Mouse (Mus musculus) limb, embryonic 15.5 days (tissue): ENCODE results near the gene Max. TPM values are rescaled to one million over a fixed set of nuclear protein-coding genes. Genes with fewer than 3 reads are reported as not detected.
A peak's percentile ranks its signal among the peaks of the same experiment; 100 is the strongest.

Experiments
- ATAC-seq: fragments of 200-750 bp; cut with Nextera tagmentation; 2 replicates; pipeline ENCODE4 v1.8.0; 2017; ENCODE audit warnings: low read depth, moderate TSS enrichment; ENCODE audit not compliant: insufficient number of reproducible peaks, low FRiP score, low TSS enrichment
- H3K27ac ChIP-seq: fragments of 300-500 bp; sonication (generic); 2 replicates; pipeline ENCODE4 v1.5.1; 2015; ENCODE audit warnings: moderate library complexity, mild to moderate bottlenecking, inconsistent platforms
- H3K27me3 ChIP-seq: fragments of 300-500 bp; sonication (generic); 2 replicates; pipeline ENCODE4 v1.6.1; 2015; ENCODE audit warnings: inconsistent platforms
- H3K36me3 ChIP-seq: fragments of 300-500 bp; sonication (generic); 2 replicates; pipeline ENCODE4 v1.6.1; 2015; ENCODE audit warnings: inconsistent platforms
- H3K4me1 ChIP-seq: fragments of 300-500 bp; sonication (generic); 2 replicates; pipeline ENCODE4 v1.6.1; 2015; ENCODE audit warnings: inconsistent platforms
- H3K4me2 ChIP-seq: fragments of 300-500 bp; sonication (generic); 2 replicates; pipeline ENCODE4 v1.6.1; 2015; ENCODE audit warnings: mild to moderate bottlenecking, inconsistent platforms
- H3K4me3 ChIP-seq: fragments of 300-500 bp; sonication (generic); 2 replicates; pipeline ENCODE4 v1.5.1; 2015; ENCODE audit warnings: mild to moderate bottlenecking, inconsistent platforms
- H3K9ac ChIP-seq: fragments of 300-500 bp; sonication (generic); 2 replicates; pipeline ENCODE4 v1.6.1; 2015; ENCODE audit warnings: inconsistent platforms
- H3K9me3 ChIP-seq: fragments of 300-500 bp; sonication (generic); 2 replicates; pipeline ENCODE4 v1.6.1; 2016; ENCODE audit warnings: inconsistent platforms
- WGBS: fragments of 180-500 bp; shearing (Covaris S2); methylation state at CpG from one replicate; pipeline ENCODE4 v1.1.7; 2015; 5-methylcytosine and 5-hydroxymethylcytosine counted together
- polyA plus RNA-seq: library from polyadenylated mRNA; unstranded; fragments of >200 nt; fragmentation: Nextera tagmentation; extraction: Ambion mirVana; gene quantifications from 2 replicates; pipeline ENCODE4 v1.2.1, GENCODE M21; 2015

Gene Max
- polyA plus RNA-seq, 1 experiment from 2014 or later = 20.1 TPM

- H3K27me3 ChIP-seq = no peaks in the 10 kb centered on the region
- no peak overlapping the region for H3K4me2 ChIP-seq
- H3K9ac ChIP-seq = no peak overlapping the region
- H3K9me3 ChIP-seq = no peaks in the 10 kb centered on the region
- H3K27ac ChIP-seq = no peak overlapping the region
- no peak overlapping the region for H3K4me3 ChIP-seq
- H3K36me3 ChIP-seq = peaks cover 75% of the 10 kb centered on the region
- no peak for ATAC-seq
- 85% methylated on average over 5 of the region's 5 CpGs for WGBS
- peaks cover 13% of the 10 kb centered on the region for H3K4me1 ChIP-seq
Observed at GRCm38 (mm10) chr12:76950330-76950729, 11.7 kb downstream of the Max start.

GRCm38 (mm10) chr12:76948781-76949180 is 13.2 kb downstream of the Max start:
- no peak for ATAC-seq
- Histone ChIP-seq H3K36me3 (peaks cover 88% of the 10 kb centered on the region), H3K27me3 (no peaks in the 10 kb centered on the region), H3K9ac (no peak overlapping the region), H3K4me3 (no peak overlapping the region), H3K9me3 (no peaks in the 10 kb centered on the region), H3K4me1 (no peaks in the 10 kb centered on the region), H3K4me2 (no peak overlapping the region), H3K27ac (no peak overlapping the region)
- WGBS = 82% methylated on average over 3 of the region's 3 CpGs

GRCm38 (mm10) chr12:76948185-76948584 is 13.8 kb downstream of the Max start:
- H3K4me3 ChIP-seq = no peak overlapping the region
- H3K4me2 ChIP-seq = no peak overlapping the region
- no peak for ATAC-seq
- 90% methylated on average over 2 of the region's 2 CpGs for WGBS
- H3K36me3 ChIP-seq = peaks cover 92% of the 10 kb centered on the region
- H3K4me1 ChIP-seq = no peaks in the 10 kb centered on the region
- no peaks in the 10 kb centered on the region for H3K9me3 ChIP-seq
- no peak overlapping the region for H3K27ac ChIP-seq
- H3K27me3 ChIP-seq = no peaks in the 10 kb centered on the region
- no peak overlapping the region for H3K9ac ChIP-seq

GRCm38 (mm10) chr12:76947487-76947886 is 14.5 kb downstream of the Max start:
- H3K4me1 ChIP-seq = 0 out of 2 replicates have a peak, but pooled peaks cover 2% of the 10 kb centered on the region
- peaks cover 88% of the 10 kb centered on the region for H3K36me3 ChIP-seq
- H3K27ac ChIP-seq = no peak overlapping the region
- H3K27me3 ChIP-seq = no peaks in the 10 kb centered on the region
- no peaks in the 10 kb centered on the region for H3K9me3 ChIP-seq
- no peak overlapping the region for H3K4me2 ChIP-seq
- no peak overlapping the region for H3K4me3 ChIP-seq
- H3K9ac ChIP-seq = no peak overlapping the region
- no peak for ATAC-seq
- 95% methylated on average over 3 of the region's 3 CpGs for WGBS

GRCm38 (mm10) chr12:76943466-76943865 is 18.5 kb downstream of the Max start:
- WGBS = 79% methylated on average over 6 of the region's 6 CpGs
- Histone ChIP-seq H3K4me3 (no peak overlapping the region), H3K4me1 (0 out of 2 replicates have a peak, but pooled peaks cover 2% of the 10 kb centered on the region), H3K9ac (no peak overlapping the region), H3K27me3 (no peaks in the 10 kb centered on the region), H3K9me3 (no peaks in the 10 kb centered on the region), H3K27ac (no peak overlapping the region), H3K4me2 (no peak overlapping the region), H3K36me3 (peaks cover 92% of the 10 kb centered on the region)
- ATAC-seq = no peak

- no peaks in the 10 kb centered on the region for H3K9me3 ChIP-seq
- H3K4me2 ChIP-seq = no peak overlapping the region
- no peak overlapping the region for H3K9ac ChIP-seq
- H3K27me3 ChIP-seq = no peaks in the 10 kb centered on the region
- 56% methylated on average over 3 of the region's 3 CpGs for WGBS
- H3K36me3 ChIP-seq = peaks cover 92% of the 10 kb centered on the region
- H3K4me3 ChIP-seq = no peak overlapping the region
- H3K27ac ChIP-seq = no peak overlapping the region
- 0 out of 2 replicates have a peak, but pooled peaks cover 2% of the 10 kb centered on the region for H3K4me1 ChIP-seq
- no peak for ATAC-seq
Observed at GRCm38 (mm10) chr12:76943046-76943445, 19.0 kb downstream of the Max start.

- no peak overlapping the region for H3K27ac ChIP-seq
- H3K4me2 ChIP-seq = no peak overlapping the region
- H3K9me3 ChIP-seq = no peaks in the 10 kb centered on the region
- 0 out of 2 replicates have a peak, but pooled peaks cover 2% of the 10 kb centered on the region for H3K4me1 ChIP-seq
- WGBS = 46% methylated on average over 2 of the region's 2 CpGs
- no peak overlapping the region for H3K9ac ChIP-seq
- no peaks in the 10 kb centered on the region for H3K27me3 ChIP-seq
- H3K36me3 ChIP-seq = peaks cover 90% of the 10 kb centered on the region
- ATAC-seq = no peak
- no peak overlapping the region for H3K4me3 ChIP-seq
Observed at GRCm38 (mm10) chr12:76942476-76942875, 19.5 kb downstream of the Max start.

GRCm38 (mm10) chr12:76941524-76941923 is 20.5 kb downstream of the Max start:
- Histone ChIP-seq H3K4me3 (no peak overlapping the region), H3K9me3 (no peaks in the 10 kb centered on the region), H3K9ac (no peak overlapping the region), H3K4me2 (no peak overlapping the region), H3K4me1 (0 out of 2 replicates have a peak, but pooled peaks cover 2% of the 10 kb centered on the region), H3K27me3 (no peaks in the 10 kb centered on the region), H3K36me3 (peaks cover 93% of the 10 kb centered on the region), H3K27ac (no peak overlapping the region)
- 74% methylated on average over 2 of the region's 2 CpGs for WGBS
- no peak for ATAC-seq

GRCm38 (mm10) chr12:76938013-76938412 is 24.0 kb downstream of the Max start:
- no peaks in the 10 kb centered on the region for H3K9me3 ChIP-seq
- 95% methylated on average over 6 of the region's 6 CpGs for WGBS

GRCm38 (mm10) chr12:76936211-76936610 is 25.8 kb downstream of the Max start:
- no peak for ATAC-seq
- Histone ChIP-seq H3K4me3 (no peak overlapping the region), H3K4me1 (peaks cover 8% of the 10 kb centered on the region; the same call in 1 of the 2 replicates), H3K36me3 (peaks cover 63% of the 10 kb centered on the region), H3K9me3 (no peaks in the 10 kb centered on the region), H3K27me3 (no peaks in the 10 kb centered on the region), H3K27ac (no peak overlapping the region), H3K9ac (no peak overlapping the region), H3K4me2 (no peak overlapping the region)
- 94% methylated on average over 10 of the region's 10 CpGs for WGBS

More at GRCm38 (mm10) chr12:76938013-76938412, 24.0 kb downstream of the Max start:
- no peak overlapping the region for H3K9ac ChIP-seq
- ATAC-seq = no peak
- no peak overlapping the region for H3K4me3 ChIP-seq
- H3K27me3 ChIP-seq = no peaks in the 10 kb centered on the region
- H3K4me2 ChIP-seq = no peak overlapping the region
- H3K36me3 ChIP-seq = peaks cover 79% of the 10 kb centered on the region
- no peak overlapping the region for H3K27ac ChIP-seq
- 0 out of 2 replicates have a peak, but pooled peaks cover 3% of the 10 kb centered on the region for H3K4me1 ChIP-seq

GRCm38 (mm10) chr12:76934438-76934837 is 27.6 kb downstream of the Max start:
- peaks cover 46% of the 10 kb centered on the region for H3K36me3 ChIP-seq
- ATAC-seq = no peak
- WGBS = 83% methylated on average over 3 of the region's 3 CpGs

GRCm38 (mm10) chr12:76932688-76933060 is 29.3 kb downstream of the Max start:
- Histone ChIP-seq H3K27me3 (no peaks in the 10 kb centered on the region), H3K4me3 (no peak overlapping the region), H3K9ac (no peak overlapping the region), H3K27ac (peak overlapping the region; percentile 62; the same call in 1 of the 2 replicates), H3K4me2 (no peak overlapping the region), H3K36me3 (peaks cover 31% of the 10 kb centered on the region), H3K9me3 (no peaks in the 10 kb centered on the region), H3K4me1 (peaks cover 8% of the 10 kb centered on the region; the same call in 1 of the 2 replicates)
- 65% methylated on average over 6 of the region's 6 CpGs for WGBS
- ATAC-seq = no peak

More at GRCm38 (mm10) chr12:76934438-76934837, 27.6 kb downstream of the Max start:
- peaks cover 8% of the 10 kb centered on the region; the same call in 1 of the 2 replicates for H3K4me1 ChIP-seq
- H3K27me3 ChIP-seq = no peaks in the 10 kb centered on the region
- no peak overlapping the region for H3K4me2 ChIP-seq
- no peak overlapping the region for H3K27ac ChIP-seq
- no peak overlapping the region for H3K4me3 ChIP-seq
- no peaks in the 10 kb centered on the region for H3K9me3 ChIP-seq
- no peak overlapping the region for H3K9ac ChIP-seq
